In genomic region chr17:56929530-56929929, GRCm38 (mm10) we compare ENCODE assay signal across 29 mouse cellular contexts. TPM values are rescaled to one million over a fixed set of nuclear protein-coding genes. Genes with fewer than 3 reads are reported as not detected.
DNase-seq lines count a peak whose midpoint lies in the region; ATAC-seq lines count a peak whose summit lies in the region.
"Had no signal": no experiment of that assay in that cellular context is flagged by ENCODE, and none has a peak within 500 bp of the region (broad histone marks: within the 10 kb centered on the region; RNA-seq: fewer than 3 reads in every experiment).

No protein-coding gene starts in this region.

- H3K9me3 ChIP-seq in heart, embryonic 14.5 days (ENCODE audit: control insufficient read depth, low read length) = no peaks in the 10 kb centered on the region
- H3K9me3 ChIP-seq: embryonic facial prominence, embryonic 12.5 days; forebrain, embryonic 13.5 days; G1E; hindbrain, embryonic 12.5 days; midbrain, embryonic 12.5 days had no signal

- 71% methylated on average over 1 of the region's 1 CpGs for WGBS in heart, embryonic 14.5 days

- no peak overlapping the region for H3K9ac ChIP-seq in heart, embryonic 14.5 days (ENCODE audit: low read length)
- H3K9ac ChIP-seq: embryonic facial prominence, embryonic 12.5 days; forebrain, embryonic 13.5 days; hindbrain, embryonic 12.5 days; midbrain, embryonic 12.5 days had no signal

- no peak for ATAC-seq in heart, embryonic 14.5 days (ENCODE audit: insufficient number of reproducible peaks, insufficient read depth, low FRiP score, low read depth)
- ATAC-seq in megakaryocyte-erythroid progenitor cell, adult 5-6 weeks (replicated peaks; ENCODE audit: low FRiP score, low TSS enrichment, poor library complexity, severe bottlenecking) = no peak; the same call in 1 of the 2 replicates
- ATAC-seq: forebrain, embryonic 13.5 days; inflammation-experienced regulatory T-cells, adult 6 months had no signal

- H3K4me1 ChIP-seq in heart, embryonic 14.5 days (ENCODE audit: control insufficient read depth in 2 of 2, insufficient read depth in 2 of 2, low read length in 2 of 2) = peaks cover 15 to 34% of the 10 kb centered on the region in 2 experiments

- peak; percentile 3 for DNase-seq in cerebellum, adult 9-11 months
- DNase-seq in cerebellum, postnatal 25 days = no peak
- DNase-seq in heart, adult 9 months (ENCODE audit: low spot score in 2 of 2) = no peak
- DNase-seq in testis, postnatal 10 days (ENCODE audit: low spot score) = peak; percentile 28
- no peak for DNase-seq in testis, postnatal 14 days (ENCODE audit: low spot score)
- no peak for DNase-seq in ovary, postnatal 36 days (ENCODE audit: low spot score)
- DNase-seq: cerebellum, adult 2 months; gastrocnemius, postnatal 10 days; kidney, adult 2 months; kidney, postnatal 10 days; thymus, postnatal 4 days had no signal

- H3K36me3 ChIP-seq in heart, embryonic 14.5 days (ENCODE audit: control insufficient read depth, insufficient read depth, low read length) = peaks cover 20% of the 10 kb centered on the region

- H3K4me2 ChIP-seq in heart, embryonic 14.5 days (ENCODE audit: low read length) = no peak overlapping the region
- H3K4me2 ChIP-seq: embryonic facial prominence, embryonic 12.5 days; forebrain, embryonic 13.5 days; hindbrain, embryonic 12.5 days; midbrain, embryonic 12.5 days had no signal

- H3K27ac ChIP-seq in heart, embryonic 14.5 days (replicated peaks in 1 of 2; ENCODE audit: control insufficient read depth in 1 of 2, insufficient read depth in 1 of 2, low read depth in 2 of 2, low read length in 2 of 2) = peak overlapping the region; percentile 5 to 45; a peak in 3 of 4 replicates
- H3K27ac ChIP-seq: embryonic facial prominence, embryonic 12.5 days; forebrain, embryonic 13.5 days; hindbrain, embryonic 12.5 days; layer of hippocampus, adult 2 months; midbrain, embryonic 12.5 days had no signal

- H3K4me3 ChIP-seq in heart, embryonic 14.5 days (ENCODE audit: control insufficient read depth in 1 of 2, insufficient read depth in 1 of 2, low read depth in 1 of 2, low read length in 2 of 2) = no peak overlapping the region
- H3K4me3 ChIP-seq: embryonic facial prominence, embryonic 12.5 days; erythroblast, embryonic 14.5 days; forebrain, embryonic 13.5 days; hindbrain, embryonic 12.5 days; layer of hippocampus, adult 2 months; midbrain, embryonic 12.5 days had no signal

- H3K27me3 ChIP-seq in heart, embryonic 14.5 days (ENCODE audit: control insufficient read depth, insufficient read depth, low read length) = no peaks in the 10 kb centered on the region
- H3K27me3 ChIP-seq: embryonic facial prominence, embryonic 12.5 days; forebrain, embryonic 13.5 days; hindbrain, embryonic 12.5 days; midbrain, embryonic 12.5 days had no signal

RNA-seq across cellular contexts. Expression of gene Mllt1, which starts 5.7 kb away (rescaled TPM):
- polyA plus RNA-seq in heart, embryonic 14.5 days (2014; fragmentation: Nextera tagmentation; extraction: Ambion mirVana) = 11.4 and 20.4 TPM in 2 replicates
- 24.1 and 33.2 TPM in 2 replicates for total RNA-seq in megakaryocyte-erythroid progenitor cell, adult 5-6 weeks (2014; fragmentation: Nextera tagmentation)
- total RNA-seq in megakaryocyte-erythroid progenitor cell, adult 5-6 weeks (2017) = 12.2 and 17.3 TPM in 2 replicates

RNA-seq across cellular contexts. Expression of gene Acer1, which starts 52.4 kb away (rescaled TPM):
- 0.16 TPM in 1 of 2 replicates, not detected in the other for polyA plus RNA-seq in heart, embryonic 14.5 days (2014; fragmentation: Nextera tagmentation; extraction: Ambion mirVana)
- not detected in 2 replicates for total RNA-seq in megakaryocyte-erythroid progenitor cell, adult 5-6 weeks (2014; fragmentation: Nextera tagmentation)
- total RNA-seq in megakaryocyte-erythroid progenitor cell, adult 5-6 weeks (2017) = not detected in 2 replicates
- total RNA-seq: G1E; gastrocnemius, postnatal 10 days; layer of hippocampus, adult 2 months; left cerebral cortex, postnatal 25 days; monocyte, adult 5-6 weeks had no signal
- polyA plus RNA-seq: cerebellum, adult 2 months; embryonic facial prominence, embryonic 12.5 days; erythroblast, embryonic 14.5 days; forebrain, embryonic 13.5 days; frontal cortex, adult 2 months; G1E; hindbrain, embryonic 12.5 days; inflammation-experienced regulatory T-cells, adult 6 months; kidney, adult 2 months; midbrain, embryonic 12.5 days; neural tube, embryonic 11.5 days; testis, adult 2 months had no signal

RNA-seq across cellular contexts. Expression of gene 1700061G19Rik, which starts 54.3 kb away (rescaled TPM):
- polyA plus RNA-seq in heart, embryonic 14.5 days (2014; fragmentation: Nextera tagmentation; extraction: Ambion mirVana) = 0.35 and 0.74 TPM in 2 replicates
- total RNA-seq in megakaryocyte-erythroid progenitor cell, adult 5-6 weeks (2014; fragmentation: Nextera tagmentation) = not detected in 2 replicates
- not detected in 2 replicates for total RNA-seq in megakaryocyte-erythroid progenitor cell, adult 5-6 weeks (2017)
- total RNA-seq: left cerebral cortex, postnatal 25 days; monocyte, adult 5-6 weeks had no signal
- polyA plus RNA-seq: cerebellum, adult 2 months; erythroblast, embryonic 14.5 days; G1E; small intestine, adult 2 months had no signal

RNA-seq across cellular contexts. Expression of gene Acsbg2, which starts 55.3 kb away (rescaled TPM):
- not detected in 2 replicates for polyA plus RNA-seq in heart, embryonic 14.5 days (2014; fragmentation: Nextera tagmentation; extraction: Ambion mirVana)
- not detected in 2 replicates for total RNA-seq in megakaryocyte-erythroid progenitor cell, adult 5-6 weeks (2014; fragmentation: Nextera tagmentation)
- total RNA-seq in megakaryocyte-erythroid progenitor cell, adult 5-6 weeks (2017) = not detected in 2 replicates
- total RNA-seq: gastrocnemius, postnatal 10 days; layer of hippocampus, adult 2 months; left cerebral cortex, postnatal 25 days; monocyte, adult 5-6 weeks had no signal
- polyA plus RNA-seq: embryonic facial prominence, embryonic 12.5 days; erythroblast, embryonic 14.5 days; forebrain, embryonic 13.5 days; G1E; hindbrain, embryonic 12.5 days; inflammation-experienced regulatory T-cells, adult 6 months; limb, embryonic 14.5 days; lung, adult 2 months; midbrain, embryonic 12.5 days; neural tube, embryonic 11.5 days; small intestine, adult 2 months had no signal

Comparison
In these comparisons a context has a peak if more than half of its experiments do, and no peak if none do; other contexts are left out.
1. DNase-seq: peak in cerebellum, adult 9-11 months (single experiment) and testis, postnatal 10 days (single experiment); none in cerebellum, postnatal 25 days (0 of 2), heart, adult 9 months (0 of 2), testis, postnatal 14 days (single experiment) and ovary, postnatal 36 days (single experiment).